Mouse (Mus musculus) MEL (cell line): Measurements from ENCODE around the gene G6pc3.

Source experiments
- E2F4 ChIP-seq: IDR thresholded peaks from 2 replicates; pipeline ENCODE4 v1.6.1; 2011; ENCODE audit warnings: low read depth, low read length, improper control_type of control experiment, borderline replicate concordance
- GABPA ChIP-seq: IDR thresholded peaks from 2 replicates; pipeline ENCODE4 v1.6.1; 2012; ENCODE audit warnings: low read depth, mild to moderate bottlenecking, inconsistent platforms, low read length, improper control_type of control experiment, moderate library complexity
- POLR2A ChIP-seq, 2 experiments: IDR thresholded peaks; 2 replicates each; pipeline ENCODE4 v1.6.1; 2011 to 2012; ENCODE audit warnings: low read length in 2 of 2, mild to moderate bottlenecking in 2 of 2, control low read depth in 1 of 2, improper control_type of control experiment in 1 of 2, low read depth in 1 of 2, moderate library complexity in 1 of 2; ENCODE audit not compliant: control insufficient read depth in 1 of 2, insufficient read depth in 1 of 2, poor library complexity in 1 of 2
- USF1 ChIP-seq: IDR thresholded peaks from 2 replicates; pipeline ENCODE4 v1.6.1; 2014; ENCODE audit warnings: low read depth, mild to moderate bottlenecking, inconsistent platforms, low read length, improper control_type of control experiment, moderate library complexity
- ZNF384 ChIP-seq: IDR thresholded peaks from 2 replicates; pipeline ENCODE4 v1.6.1; 2012; ENCODE audit warnings: low read depth, mild to moderate bottlenecking, inconsistent platforms, low read length, improper control_type of control experiment

DNA sequence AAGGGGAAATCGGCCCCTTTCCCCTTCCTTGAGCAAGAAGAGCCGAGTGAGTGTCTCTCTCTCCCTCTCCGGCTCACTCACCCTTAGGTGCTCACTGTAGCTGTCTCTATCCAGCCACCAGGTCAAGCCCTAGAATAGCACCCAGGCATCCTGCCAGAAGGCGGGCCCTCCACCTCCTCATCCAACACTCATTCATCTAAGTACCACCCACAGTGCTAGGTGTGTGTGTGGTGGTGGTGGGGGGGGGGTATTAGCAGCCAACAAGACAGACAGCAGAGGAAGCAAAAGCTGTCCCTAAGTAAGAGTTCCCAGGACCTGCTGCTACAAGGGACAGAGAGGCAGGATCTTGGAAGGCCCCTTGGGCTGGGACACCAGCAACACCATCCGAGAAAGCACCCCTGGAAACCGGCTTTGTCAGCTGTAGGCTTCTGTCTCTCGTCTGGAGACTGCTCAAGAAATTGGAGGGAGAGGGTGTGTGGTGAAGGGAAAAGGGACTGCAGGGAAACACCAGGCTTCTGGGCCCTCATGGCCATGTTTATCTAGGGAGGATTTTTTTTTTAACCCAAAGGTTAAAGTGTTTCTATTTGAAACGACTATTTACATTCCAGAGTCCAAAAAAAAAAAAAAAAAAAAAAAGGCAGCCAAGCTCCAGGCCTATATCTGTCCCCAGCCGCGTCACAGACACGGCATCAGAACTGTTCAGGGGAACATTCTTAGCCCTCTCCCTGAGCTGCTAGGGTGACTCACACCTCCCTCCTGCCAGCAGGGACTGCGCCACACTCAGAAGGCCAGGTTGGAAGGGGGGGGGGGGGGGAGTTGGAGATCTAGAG is 26.9 kb downstream of the G6pc3 start:
- TF ChIP-seq E2F4 = no peak
- no peak for TF ChIP-seq GABPA
- peak; percentile 86 for TF ChIP-seq ZNF384
- no peak for TF ChIP-seq USF1
- TF ChIP-seq POLR2A (IDR thresholded peaks at IDR 0.05; ENCODE audit: control insufficient read depth in 1 of 2, insufficient read depth in 1 of 2, low read depth in 1 of 2, low read length in 2 of 2, poor library complexity in 1 of 2) = no peak
